Mouse (Mus musculus): ENCODE measurements at regions not wholly inside any gene's neighbourhood (a gene's known extent, or its start where the extent isn't known, plus 50 kb on each side); places are given as distances from the start of the nearest gene placed in this dataset.
"Not testable (repeated sequence)": the region's sequence is repeated elsewhere in the genome, so short reads cannot be mapped to it uniquely, and the experiment has no call there.

DNA sequence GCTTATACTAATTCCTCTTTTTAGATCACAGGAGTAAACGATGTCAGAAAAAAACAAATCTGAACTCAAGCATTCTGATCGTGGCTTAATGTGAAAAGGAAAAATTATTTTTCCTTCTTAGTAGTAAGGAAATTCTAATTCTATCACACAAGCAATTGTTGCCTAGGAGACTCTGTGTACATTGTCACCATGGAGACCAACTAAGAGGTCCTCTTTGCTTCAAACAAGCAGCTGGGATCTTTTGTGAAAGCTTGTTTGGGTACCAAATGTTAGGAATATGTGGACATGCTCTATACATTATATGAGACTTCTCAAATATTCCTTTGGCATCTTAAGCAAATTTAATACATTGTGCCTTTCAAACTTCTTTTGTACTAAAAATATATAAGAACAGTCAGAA, 345.9 kb upstream of the Atp10a start:
- DNase-seq (ENCODE audit: low spot score): no peak

- DNase-seq (ENCODE audit: low spot score): no peak
Measured at GRCm38 (mm10) chr7:58322381-58322780, 333.6 kb upstream of the Atp10a start.

GRCm38 (mm10) chr7:58367384-58367783, 288.6 kb upstream of the Atp10a start:
- no peak for DNase-seq (ENCODE audit: low spot score)

GRCm38 (mm10) chr7:58383401-58383800, 272.6 kb upstream of the Atp10a start:
- no peak for DNase-seq (ENCODE audit: low spot score)

DNA sequence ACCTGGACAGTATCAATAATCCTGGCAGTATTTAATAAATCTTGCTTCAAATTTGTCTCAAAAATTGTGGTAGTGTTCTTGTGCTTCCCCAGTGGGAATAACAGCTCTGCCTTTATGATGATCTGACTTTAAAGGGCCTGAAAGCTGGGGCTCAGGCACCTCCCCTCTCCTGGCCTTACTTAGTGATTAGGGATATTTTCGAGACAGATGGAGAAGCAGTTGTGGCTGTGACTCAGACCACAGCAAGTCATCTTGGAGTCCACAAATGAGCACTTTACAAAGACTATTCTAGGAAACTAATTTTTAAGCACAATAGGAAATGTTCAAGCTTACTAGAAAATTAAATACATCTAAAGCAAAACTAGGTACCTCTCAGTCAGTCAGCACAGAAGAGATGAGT, 267.6 kb upstream of the Atp10a start:
- DNase-seq (ENCODE audit: low spot score): no peak

DNA sequence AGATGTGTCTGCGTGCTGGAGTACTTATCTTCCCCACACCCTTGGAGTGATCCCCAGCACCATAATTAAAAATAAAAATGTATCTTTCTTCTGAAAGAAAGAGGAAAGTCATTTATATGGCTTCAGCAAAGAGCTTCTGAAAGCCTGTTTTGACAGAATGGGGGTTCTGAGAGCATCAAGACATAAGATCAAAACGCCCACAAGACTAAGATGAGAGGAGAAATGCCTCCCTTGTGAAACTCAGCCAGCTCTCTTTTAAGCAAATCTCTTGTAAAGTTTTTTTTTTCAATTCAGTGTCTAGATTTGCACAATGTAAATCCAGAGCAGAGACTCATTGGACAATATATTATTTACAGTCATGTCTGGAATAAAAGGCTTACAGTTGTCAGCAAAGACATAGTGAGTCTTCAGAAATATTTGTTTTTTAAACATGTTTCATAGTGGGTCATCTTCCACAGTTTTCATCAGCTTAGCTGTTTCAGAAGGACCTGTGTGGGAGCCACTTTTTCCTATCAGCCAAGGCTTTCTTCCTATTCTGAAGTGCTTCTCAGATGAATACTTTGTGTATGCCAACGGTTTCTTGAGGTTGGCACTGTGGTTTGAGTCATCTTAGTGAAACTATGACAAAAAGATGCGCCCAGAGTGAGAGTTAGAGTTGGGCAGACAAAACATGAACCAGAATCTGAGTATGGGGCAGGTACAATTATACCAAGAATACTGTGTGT, 263.4 kb upstream of the Atp10a start:
- DNase-seq (ENCODE audit: low spot score): no peak

GRCm38 (mm10) chr7:58397992-58398391, 258.0 kb upstream of the Atp10a start:
- no peak for DNase-seq (ENCODE audit: low spot score)

- DNase-seq (ENCODE audit: low spot score): no peak
Measured at GRCm38 (mm10) chr7:58398558-58399144, 257.3 kb upstream of the Atp10a start.

DNA sequence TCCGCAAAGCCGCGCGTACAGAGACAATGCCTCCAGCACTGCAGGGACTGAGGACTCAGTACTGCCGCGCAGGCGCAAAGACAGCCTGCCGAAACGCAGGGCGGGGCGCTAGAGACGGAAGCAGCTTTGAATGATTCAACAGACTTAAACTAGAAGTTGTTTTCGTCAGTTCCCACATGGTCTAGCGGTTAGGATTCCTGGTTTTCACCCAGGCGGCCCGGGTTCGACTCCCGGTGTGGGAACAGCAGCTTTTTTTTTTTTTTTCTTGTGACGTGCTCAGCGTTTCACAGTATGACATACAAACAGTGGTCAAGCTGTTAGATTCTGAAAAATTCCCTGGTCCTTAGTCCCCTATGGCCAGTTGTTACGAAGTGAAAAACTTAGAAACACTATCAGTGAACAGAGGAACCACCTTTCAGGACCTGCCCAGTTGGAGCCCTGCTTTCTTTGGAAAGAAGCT, 256.8 kb upstream of the Atp10a start:
- peak; percentile 85 for DNase-seq (ENCODE audit: low spot score)

DNA sequence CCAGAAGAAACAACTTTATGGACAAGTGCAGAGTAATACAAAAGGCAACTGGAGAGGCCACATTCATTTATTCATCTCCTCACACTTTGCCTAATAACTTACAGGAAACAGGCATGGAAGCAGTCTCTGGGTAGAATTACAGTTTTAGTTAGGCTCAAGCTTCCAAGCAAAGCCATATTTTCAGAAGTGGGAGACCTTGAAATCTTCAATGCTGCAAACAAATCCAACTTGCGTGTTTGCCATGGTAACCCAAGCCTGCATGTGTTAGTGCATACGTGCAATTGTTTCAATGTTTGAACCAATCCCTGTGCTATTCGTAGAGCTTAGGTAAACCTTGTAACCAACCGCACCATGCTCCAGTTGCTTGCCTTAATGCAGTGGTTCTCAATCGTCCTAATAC, 256.3 kb upstream of the Atp10a start:
- DNase-seq (ENCODE audit: low spot score): no peak

GRCm38 (mm10) chr7:58400594-58400993, 255.4 kb upstream of the Atp10a start:
- no peak for DNase-seq (ENCODE audit: low spot score)

DNA sequence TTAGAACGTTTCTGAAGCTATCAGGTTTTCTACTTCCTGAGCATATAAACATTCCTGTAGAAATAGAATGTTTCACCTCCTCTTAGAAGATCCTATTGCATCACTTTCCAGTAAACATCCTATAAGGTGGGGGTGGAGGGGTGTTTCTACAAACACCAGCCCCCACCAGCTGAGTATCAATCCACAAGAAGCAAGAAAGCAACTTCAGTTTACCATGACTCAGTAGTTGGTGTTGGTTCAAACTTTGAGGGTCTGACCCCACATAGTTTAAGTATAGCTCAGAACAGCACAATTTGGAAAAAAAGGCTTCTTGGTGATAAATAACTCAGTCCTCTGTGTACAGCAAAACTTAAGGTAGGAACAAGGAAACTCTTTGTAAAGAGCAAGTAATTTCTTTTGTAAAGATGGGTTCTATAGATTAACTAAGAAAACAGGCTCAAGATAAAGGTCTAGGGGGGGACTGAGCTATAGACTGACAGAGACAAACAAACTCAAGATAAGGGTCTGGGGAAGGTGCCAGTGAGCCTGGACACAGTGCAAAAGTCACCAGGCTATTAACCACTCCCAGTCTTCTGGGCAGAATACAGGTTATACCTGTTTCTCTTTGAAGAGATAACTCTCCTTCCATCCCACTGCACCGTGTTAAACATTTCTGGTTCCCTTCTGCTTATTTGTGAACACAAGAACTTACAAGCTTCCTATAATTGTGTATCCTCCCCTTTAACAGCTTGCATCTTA, 218.9 kb upstream of the Atp10a start:
- no peak for DNase-seq (ENCODE audit: low spot score)

DNA sequence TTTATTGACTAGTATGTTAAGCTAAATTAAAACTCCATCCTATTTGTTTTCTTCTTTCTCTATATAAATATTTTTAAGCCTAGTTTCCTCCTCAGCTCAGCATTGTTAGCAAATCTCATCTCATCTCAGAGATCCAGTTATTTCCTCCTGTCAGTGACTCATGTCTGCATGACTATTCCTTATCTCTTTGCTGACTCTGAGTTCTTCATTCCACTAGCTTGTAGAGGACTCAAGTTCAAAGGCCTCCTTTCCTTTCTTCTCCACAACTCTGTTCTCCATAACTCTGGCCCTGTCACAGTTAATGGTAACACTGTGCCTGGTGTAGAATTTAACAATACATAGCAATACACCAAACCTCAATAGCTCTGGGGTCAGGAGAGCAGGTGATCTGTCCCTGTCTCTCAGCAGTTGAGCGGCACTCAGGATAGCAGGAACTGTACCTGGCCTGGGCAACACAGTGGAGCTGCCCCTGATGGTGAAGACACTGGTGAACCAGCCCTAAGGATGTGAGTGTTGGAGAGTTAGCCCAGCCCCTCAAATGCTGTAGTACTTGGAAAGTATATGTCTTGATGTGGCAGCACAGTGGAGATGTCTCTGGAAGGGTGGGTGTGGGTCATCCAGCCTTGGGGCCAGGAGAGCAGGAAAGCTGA, 213.3 kb upstream of the Atp10a start:
- no peak for DNase-seq (ENCODE audit: low spot score)

- DNase-seq (ENCODE audit: low spot score): no peak
Measured at GRCm38 (mm10) chr7:58443297-58443696, 212.7 kb upstream of the Atp10a start.

DNA sequence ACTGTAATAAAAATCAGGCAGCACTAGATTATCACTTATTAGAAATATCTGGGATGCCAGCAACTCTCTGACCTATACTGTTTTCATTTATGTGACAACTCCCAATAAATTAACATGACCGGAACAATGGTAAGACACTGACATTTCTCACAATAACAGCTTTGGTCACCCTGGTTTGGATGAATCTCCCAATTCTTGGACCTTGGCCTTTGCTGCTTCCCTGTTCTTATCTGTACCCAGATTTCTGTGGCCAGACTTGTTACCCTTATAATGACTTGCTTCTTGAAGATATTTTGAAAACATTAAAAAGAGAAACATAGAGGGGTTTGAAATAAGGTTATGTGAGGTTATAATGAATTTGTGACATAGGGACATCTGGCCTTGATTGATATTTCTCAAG, 210.2 kb upstream of the Atp10a start:
- DNase-seq (ENCODE audit: low spot score): no peak

- no peak for DNase-seq (ENCODE audit: low spot score)
Measured at GRCm38 (mm10) chr7:58446261-58446660, 209.7 kb upstream of the Atp10a start.

DNA sequence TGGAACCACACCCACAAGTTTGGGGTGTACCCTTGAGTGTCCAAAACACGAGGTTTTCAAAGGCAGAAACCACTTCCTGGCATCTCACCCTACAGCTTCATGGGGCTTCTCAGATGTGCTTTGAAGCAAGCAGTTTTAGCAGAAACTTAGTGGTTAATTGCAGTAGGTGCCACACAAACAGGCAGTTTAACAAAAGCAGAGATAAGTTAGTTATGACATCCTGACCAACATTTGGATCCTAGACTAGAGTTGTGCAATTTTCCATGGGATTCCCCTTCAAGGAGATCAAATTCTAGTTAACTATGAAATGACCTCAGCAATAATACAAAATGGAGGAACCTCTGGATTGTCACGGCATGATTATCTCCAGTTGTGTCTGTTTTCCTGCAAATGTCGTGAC, 207.2 kb upstream of the Atp10a start:
- DNase-seq (ENCODE audit: low spot score): no peak

- DNase-seq (ENCODE audit: low spot score): no peak
Measured at GRCm38 (mm10) chr7:58451981-58452380, 204.0 kb upstream of the Atp10a start.

DNA sequence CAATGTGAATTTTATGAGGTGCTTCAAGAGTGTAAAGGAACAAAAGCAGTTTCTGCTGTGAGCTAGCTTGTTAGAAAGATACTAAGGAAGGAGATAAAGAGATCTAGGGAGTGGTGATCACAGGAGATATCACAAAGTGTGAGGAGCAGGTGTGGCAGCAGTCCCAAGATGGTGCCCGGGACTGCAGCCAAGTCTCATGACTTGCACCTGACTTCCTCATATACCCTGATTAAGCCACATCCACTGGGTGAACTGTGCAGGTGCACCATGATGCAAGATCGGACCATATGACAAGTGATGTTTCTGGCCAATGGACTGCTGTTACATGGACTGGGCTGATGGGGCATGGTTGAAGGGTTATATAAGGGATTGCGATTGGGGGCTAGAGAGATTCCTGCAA, 197.8 kb upstream of the Atp10a start:
- not testable (repeated sequence) for DNase-seq (ENCODE audit: low spot score)

GRCm38 (mm10) chr7:58460939-58461338, 195.0 kb upstream of the Atp10a start:
- DNase-seq (ENCODE audit: low spot score): no peak

DNA sequence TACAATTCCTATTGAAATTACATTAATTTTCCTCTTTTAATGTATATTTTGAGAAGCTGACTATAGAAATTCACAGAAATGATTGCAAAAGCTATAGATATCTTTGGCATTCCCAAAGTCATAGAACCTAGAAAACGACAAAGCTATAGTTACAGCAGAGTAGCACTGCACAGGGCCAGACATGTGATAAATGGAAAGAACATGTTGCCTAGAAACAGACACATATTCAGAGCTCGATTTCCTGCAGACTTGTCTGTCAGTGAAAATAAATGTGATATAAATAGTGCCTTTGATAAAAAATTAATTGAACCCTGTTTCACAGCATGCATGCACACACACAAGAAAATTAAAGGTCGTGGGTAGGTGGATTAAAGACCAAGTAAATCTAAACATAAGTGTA, 182.8 kb upstream of the Atp10a start:
- DNase-seq (ENCODE audit: low spot score): no peak

GRCm38 (mm10) chr7:58475139-58475538, 180.8 kb upstream of the Atp10a start:
- DNase-seq (ENCODE audit: low spot score): no peak

GRCm38 (mm10) chr7:58488250-58488649, 167.7 kb upstream of the Atp10a start:
- DNase-seq (ENCODE audit: low spot score): no peak
